Mouse (Mus musculus) fat pad, adult 2 months (tissue): ENCODE data around the gene Magi2.

ENCODE experiments used
- DNase-seq: peaks from one replicate; pipeline ENCODE4 v3.0.0-alpha.2; 2011; ENCODE audit warnings: low read depth, low spot score; ENCODE audit errors: extremely low read depth

Gene Magi2

DNA sequence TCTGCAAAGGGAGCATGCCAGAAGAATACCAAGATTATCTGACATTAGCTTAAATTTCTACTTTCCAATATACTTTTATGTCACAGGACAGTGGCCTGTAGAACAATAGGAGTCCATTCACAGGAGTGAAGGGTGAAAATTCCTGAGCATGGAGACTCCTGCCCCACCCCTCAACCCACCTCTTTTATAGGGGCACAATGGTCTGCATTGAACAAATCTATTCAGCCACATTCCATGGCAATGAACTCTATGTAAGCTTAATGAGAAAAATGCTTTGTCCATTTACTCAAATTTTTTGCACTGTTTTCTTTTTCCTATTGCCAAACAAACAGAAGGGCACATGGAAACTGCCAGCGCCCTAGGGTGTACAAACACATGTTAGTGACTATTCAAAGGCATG is 838.2 kb downstream of the Magi2 start:
- DNase-seq = no peak

DNA sequence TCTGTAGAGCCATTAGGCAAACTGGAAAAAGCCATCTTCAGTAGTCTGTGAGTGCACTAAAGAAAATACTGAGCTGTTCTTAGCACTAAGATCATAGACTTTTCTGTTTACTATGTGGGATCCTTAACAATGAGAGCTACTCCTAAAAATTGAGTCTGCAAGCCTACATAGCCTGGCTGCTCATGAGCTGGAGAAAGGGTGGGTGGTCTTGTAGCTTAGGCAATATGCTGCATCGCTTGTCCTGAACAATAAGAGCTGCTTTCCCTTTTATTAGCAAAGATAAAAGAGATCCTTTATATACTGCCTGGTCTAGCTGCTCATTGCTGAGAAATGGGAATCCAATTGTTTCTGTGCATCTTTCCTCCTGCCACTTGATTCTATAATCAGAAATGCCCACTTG is 841.7 kb downstream of the Magi2 start:
- DNase-seq = no peak

DNA sequence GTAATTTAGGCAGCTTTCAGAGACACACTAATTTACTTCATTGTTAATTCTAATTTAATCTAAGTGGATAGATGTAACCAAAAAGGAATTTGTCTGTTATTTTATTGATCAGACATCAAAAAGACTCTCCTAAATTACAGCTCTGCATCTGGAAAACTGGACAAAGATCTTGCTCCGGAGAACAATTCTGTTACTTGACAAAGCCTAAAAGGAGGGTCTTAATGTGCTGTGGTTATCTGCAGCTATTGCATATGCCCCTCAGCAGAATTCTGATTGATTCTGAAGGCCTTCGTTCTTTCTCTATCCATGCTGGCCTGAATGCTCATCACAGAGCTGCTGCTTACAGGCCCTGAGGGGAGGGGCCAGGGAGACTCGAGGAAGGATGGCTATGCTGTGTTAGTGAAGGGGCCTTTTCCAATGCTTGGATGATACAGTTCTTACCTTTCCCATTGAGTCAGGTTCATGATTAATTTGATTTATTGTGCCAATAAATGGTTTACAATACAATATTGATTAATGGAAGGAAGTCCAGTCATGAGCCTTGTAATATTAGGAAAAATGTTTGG is 842.2 kb downstream of the Magi2 start:
- no peak for DNase-seq

DNA sequence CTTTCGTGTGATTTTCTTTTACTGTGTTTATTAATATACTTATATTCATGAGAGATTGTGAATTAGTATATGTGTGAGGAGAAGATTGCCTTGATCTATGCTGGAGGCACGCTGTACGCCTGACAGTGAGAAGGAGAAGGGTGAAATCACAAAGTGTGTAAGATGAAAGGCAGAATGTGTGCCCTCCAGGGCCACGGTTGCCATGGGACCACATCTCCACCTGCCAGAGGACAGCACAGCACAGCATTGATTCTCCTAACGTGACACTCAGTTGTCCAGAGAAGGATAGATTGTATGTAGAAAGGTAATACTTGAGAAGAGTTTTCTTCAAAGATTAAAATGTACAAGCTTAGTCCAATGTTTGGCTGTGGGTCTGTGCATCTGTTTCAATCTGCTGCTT is 847.3 kb downstream of the Magi2 start:
- no peak for DNase-seq

DNA sequence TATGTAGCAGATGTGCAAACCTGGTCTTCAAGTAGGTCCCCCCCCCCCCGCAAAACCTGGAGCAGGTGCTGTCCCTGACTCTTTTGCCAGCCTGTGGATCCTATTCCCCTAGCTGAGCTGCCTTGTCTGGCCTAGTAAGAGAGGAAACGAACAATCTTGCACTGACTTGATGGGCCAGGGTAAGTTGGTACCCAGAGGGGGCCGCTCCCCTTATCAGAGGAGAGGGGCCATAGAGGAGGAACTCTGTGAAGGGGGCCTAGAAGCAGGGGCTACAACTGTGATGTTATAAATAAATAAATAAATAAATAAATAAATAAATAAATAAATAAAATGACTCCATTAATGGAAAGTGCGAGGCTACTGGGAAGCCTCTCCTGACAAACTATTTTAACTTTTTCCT is 848.0 kb downstream of the Magi2 start:
- no peak for DNase-seq

DNA sequence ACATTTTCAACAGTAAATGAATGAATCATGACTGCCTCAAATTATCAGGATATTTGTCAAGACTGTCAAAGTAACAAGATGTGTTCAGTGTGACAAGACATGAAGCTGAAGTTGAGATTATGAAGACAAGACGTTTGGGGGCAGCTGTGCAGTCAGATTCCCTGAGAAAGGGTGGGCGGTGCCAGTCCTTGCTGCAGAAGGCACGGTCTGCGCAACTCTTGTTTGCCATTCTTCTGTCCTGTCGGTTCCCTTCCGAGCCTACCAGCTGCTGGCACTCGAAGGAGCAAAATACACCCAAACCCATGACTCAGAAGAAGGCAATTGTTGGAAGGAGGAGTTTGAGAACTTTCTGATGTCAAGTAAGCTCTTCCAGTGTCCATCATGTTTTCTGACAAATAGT is 852.1 kb downstream of the Magi2 start:
- DNase-seq = no peak

DNA sequence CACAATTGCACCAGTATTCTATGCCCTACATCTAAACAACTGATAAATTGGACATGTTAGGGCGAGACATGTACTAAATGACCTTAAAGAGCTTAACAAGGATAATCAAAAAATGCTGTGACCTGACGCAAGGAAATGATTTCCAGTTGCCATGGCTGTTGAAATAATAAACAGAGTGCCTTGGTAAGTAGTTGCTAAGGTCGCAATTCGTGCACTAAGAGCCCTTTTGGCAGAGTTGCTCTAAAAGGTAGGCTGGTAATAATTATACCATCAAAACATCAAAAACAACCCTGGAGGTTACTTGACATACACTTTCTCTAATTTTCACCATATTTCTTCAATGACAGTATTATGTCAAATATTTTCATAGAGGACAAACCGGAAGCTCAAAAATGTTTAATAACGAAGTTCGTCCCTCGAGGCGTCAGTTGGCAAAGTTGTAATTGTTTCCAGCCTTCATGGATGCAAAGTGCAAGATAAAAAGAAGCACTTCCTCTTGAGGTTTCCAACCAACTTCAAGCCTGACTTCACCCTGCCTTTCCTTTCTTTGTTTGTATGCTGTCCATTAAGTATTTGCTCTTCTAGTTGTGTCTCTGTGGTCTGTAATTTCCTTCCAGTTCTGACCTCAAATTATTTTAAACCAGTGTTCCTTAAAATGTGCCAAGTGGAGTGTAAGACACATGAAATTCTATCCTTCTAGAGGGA is 853.9 kb downstream of the Magi2 start:
- no peak for DNase-seq

DNA sequence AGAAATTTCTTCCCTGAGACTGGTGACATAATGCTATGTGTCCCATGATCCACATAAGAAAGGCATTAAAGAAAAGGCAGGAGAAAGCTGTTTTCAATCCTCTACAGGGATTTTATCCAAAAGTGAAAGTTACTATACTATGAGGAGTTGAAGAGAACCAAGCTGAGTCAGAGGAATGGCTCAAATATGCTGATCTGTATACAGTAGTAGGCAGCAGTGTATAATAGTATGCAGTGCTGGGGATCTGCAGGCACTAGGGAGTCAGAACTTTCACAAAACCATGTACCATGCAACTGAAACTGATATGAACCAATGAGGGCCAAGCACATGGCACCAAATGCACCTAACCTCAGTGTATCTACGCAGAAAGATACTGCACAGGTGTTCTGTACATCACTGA is 855.5 kb downstream of the Magi2 start:
- no peak for DNase-seq

DNA sequence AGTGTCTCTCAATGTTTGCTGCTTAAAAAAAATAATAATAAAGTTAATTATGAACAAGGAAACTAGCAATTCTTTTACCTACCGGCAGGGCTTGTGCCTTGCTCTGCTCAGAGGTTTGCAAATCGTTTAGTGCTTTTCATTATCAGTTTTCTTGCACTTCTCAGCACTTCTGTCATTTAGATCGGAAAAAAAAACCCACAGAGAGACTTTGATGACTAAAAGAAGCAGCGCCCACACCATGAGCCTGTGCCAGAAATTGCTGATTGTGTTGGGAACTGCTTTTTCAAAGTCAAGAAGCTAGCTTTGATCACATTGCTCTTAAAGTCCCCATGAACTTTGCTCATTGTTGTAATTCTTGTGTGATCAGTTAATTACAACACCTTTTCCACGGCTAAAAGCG is 860.2 kb downstream of the Magi2 start:
- DNase-seq = no peak

DNA sequence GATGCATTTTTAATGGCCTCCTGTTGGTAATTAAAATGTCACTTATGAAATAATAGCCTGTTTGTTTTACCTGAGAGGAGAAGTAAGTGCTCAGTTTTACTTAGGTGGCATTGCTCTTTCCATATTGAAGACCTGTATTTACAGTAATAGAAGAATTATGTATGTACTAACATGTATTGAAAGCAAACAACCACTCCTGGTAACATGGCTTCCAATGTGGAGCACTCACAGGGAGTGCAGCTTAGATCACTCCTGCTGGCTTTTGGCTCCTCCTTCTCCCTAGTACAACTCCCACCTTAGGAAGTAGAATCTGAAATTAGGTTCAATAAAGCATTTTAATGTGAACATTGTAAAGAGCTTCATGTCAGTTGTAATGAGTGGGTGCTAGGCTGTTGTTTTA is 877.0 kb downstream of the Magi2 start:
- DNase-seq = no peak

DNA sequence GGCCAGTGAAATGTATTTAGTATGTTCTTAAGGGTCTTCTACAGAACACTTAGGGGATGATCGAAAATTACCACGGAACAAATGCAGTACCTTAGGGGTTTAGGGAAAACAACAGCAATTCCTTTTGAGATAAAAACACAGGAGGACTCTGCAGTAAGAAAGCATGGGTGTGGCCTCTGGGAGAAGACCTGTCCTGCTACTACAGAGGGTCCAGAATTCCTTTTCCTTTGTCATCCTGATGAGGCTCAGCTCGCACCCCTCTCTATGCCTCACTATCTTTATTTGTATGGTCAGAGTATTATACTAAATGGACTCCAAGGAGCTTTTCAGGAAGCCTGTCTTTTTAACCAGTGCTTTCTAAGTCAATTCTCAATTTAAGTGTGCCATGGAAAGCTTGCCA is 877.7 kb downstream of the Magi2 start:
- no peak for DNase-seq

DNA sequence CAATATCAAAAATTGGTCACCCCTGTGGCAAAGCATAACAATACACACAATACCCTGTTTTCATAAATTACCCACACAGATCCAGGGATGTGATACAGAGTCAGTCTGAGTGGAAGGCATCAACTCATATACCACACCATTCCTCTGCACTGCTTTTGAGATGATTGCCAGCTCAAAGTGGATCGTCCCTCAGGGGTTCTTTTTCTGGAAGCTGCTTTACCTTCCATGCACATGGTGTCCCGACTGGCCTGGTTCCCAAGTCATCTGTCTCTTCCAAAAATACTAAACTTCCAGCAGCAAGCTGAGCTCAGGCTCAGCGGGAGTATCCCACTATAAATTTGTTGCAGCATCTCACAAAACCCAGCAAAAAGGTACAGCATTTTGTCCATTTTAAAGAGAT is 882.7 kb downstream of the Magi2 start:
- no peak for DNase-seq

DNA sequence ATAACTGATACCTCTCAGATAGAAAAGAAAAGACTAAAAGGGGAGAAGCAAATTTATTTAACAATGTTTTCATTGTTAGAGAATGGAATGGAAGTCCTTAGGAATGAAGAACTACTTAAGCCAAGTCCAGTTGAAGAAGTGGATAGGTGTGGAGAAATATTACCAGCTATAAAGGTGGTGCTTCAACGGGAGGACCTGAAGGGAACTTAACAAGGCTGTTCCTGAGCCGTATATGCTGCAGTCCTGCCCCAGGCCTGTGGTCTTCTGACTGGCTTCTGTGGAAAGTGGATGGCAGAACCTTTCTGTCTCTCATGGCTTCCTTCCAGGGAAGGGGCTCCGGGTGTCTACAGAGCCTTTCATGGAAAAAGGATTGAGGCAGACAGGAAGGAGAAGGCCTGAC is 890.3 kb downstream of the Magi2 start:
- DNase-seq = no peak

DNA sequence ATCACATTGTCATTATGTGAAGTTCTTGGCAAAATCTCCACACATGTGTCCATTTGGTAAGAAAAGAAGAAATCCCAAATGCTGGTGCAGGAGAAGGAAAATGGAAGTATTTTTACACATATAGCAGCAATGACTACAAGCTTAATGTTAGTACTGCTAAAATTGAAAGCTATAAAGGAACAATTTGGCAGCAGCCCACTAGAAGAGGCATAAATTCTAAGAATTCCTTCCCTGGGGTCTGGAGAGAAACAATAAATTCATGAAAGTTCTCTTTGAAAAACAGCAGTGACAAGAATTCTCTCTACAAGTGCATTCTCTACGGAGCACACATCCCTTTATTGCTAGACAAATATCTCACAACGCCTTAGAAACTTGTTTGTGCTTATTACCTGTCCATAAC is 913.4 kb downstream of the Magi2 start:
- no peak for DNase-seq

DNA sequence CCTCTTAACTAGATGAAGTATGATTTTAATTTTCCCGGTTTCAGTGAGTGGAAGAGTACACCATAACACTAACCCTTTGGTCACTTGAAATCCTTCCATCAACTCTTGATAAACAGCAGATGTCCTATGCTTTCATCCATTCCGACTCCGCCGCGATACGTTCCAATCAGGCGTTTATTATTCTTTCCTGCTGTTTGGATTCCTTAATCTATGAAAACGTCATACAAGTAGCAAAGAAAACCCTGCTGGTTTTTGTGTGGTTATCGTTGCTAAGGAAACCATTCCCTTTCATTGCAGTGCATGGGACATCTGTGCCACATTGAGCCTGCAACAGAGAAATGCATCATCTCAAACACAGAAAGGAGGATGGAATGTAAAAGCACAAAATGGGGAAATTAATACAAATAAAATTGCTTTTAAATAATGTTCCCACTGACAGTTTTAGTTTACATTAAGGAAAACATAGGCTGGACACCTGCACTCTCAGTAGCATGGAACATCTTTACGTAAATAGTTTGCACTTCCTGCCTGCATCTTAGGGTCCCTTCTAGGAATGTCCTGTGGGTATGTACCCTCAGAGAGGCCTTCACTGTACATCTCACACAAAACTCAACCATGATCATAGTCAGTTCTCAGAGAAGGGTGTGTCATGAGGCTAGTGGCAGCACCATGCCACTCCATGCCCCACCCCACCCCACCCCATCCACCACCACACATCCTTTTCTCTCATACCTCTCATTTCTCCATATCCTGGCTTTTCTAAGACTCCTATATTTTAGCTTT is 914.0 kb downstream of the Magi2 start:
- DNase-seq = no peak

DNA sequence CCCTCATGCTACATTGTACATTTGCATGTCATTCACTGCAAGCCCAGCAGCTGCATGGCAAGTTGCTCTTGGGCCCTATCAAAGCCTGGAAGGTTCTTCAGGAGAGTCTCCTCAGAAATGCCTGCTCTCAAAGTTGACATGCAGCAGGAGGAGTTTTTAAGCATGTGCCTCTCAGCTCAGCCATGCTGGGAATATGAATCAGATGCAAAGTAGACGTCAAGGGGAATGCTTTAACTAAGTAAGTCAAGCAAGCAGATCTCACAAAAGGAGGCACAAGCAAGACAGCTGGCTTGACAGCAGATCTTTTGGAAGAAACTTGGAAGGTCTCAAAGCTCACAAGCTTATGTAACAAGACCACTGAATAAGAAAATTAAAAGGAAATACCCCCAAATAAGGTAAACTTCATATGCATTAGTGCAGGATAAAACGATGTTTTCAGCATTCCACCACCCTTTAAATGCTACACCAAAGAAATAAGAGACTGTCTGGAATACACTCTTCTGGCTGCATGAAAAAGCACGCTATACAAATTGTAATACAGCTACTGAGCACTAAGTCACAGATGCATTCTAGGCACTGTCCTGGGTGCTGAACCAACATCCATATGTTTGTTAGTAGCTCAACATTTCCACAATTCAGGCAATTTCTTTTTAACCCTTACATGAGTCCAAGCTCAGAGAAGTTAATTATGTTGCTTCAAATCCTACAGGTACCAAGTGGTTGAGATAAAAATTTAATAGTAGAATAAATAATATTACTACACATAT is 926.7 kb downstream of the Magi2 start:
- DNase-seq = no peak

DNA sequence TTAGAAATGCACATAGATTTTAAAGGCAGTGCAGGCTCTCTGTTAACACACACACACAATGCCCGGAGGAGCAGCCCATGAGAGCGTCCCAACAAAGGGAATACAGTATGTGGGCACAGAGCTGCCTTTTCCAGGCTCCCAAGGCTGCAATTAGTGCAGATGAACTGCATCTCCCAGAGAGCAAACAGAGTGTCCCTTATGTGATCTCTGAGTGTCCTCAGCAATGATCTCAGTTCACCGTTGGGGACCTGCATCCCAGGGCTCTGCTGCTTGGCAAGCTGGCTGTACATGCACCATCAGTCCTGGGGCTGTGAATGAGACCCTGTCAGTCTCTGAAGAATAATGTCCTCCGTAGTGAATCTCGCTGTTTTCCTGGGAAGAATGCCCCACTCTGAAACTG is 969.9 kb downstream of the Magi2 start:
- DNase-seq = no peak

DNA sequence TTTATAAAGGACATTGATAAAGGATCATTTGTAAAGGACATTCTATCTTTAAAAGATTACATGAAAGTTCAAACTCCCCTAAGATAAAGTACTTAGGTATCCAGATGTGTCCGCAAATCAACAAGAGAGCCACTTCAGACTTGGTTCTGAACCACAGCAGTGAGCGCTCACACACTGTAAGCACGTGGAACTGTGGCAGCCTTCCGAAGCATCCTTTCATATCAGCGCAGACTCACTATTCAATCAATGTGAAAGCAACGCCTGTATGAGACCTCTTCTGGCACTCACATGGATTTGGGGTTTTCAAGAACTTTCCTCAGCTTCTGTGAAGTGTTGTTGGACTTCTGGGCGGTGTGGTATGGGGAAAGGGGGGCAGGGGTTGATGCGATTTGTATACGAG is 970.6 kb downstream of the Magi2 start:
- DNase-seq = no peak

DNA sequence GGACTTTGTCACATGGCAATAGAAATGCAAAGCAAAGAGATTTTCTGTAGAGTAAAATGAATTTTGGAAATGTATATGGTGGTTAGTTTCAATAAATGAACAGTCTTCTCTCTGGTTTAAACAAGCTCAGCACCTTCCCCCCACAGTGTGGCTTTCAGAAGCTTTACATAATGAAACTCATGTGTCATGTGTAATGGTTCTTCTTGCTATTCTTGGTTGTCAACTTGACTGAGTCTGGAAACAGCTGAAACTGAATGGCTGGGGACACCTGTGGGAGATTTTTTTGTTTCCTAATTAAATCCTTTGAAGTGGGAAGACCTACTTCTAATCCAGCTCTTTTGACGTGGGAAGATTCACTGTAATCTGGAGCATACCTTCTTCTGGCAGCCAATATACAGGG is 974.5 kb downstream of the Magi2 start:
- no peak for DNase-seq

DNA sequence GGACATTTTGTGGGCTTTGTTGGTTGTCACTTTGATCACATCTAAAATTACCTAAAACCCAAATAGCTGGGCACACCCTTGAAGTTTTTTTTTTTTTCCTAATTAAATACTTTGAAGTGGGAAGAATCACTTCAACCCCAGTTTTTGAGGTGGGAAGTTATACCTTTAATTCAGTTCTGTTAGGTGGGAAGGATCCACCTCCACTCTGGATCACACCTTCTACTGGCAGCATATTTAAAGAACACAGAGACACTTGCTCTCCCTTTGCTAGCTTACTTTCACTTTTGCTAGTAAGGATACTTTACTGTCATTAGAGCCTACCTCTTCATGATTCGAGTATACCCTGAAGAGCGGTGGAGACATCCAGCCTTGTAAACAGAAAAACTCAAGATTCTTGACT is 981.3 kb downstream of the Magi2 start:
- no peak for DNase-seq

DNA sequence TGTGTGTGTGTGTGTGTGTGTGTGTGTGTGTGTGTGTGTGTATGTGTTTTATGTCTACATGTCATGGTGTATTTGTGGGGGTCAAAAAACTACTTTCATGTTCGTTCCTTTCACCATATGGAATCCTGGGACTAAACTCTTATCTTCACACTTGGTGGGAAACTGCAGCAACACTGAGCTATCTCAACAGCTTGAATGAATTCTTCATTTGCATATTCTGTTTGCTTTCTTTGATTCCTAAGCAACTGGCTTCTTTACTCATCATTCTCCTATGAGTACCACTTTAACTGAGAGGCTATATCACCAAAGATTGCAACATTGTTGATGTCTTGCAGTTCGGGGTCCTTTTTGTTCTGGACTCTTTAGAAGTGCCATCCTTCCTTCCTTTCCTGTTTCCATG is 986.5 kb downstream of the Magi2 start:
- no peak for DNase-seq
